Mouse (Mus musculus) ES-E14 (cell line): ENCODE results near the gene Cela3b. TPM values are rescaled to one million over a fixed set of nuclear protein-coding genes. Genes with fewer than 3 reads are reported as not detected.
"Not testable (repeated sequence)": the region's sequence is repeated elsewhere in the genome, so short reads cannot be mapped to it uniquely, and the experiment has no call there.

Source experiments
- DNase-seq: peaks from one replicate; pipeline ENCODE4 v3.0.0-alpha.2; 2013; ENCODE audit warnings: low read depth, low spot score
- H3K27ac ChIP-seq: 2 replicates; pipeline ENCODE4 v1.5.1; 2012; ENCODE audit warnings: low read depth, mild to moderate bottlenecking, low read length, moderate library complexity, mixed read lengths; ENCODE audit not compliant: poor library complexity, insufficient read depth, severe bottlenecking
- H3K36me3 ChIP-seq: 2 replicates; pipeline ENCODE4 v1.6.1; 2012; ENCODE audit warnings: mild to moderate bottlenecking, low read length, moderate library complexity, mixed read lengths; ENCODE audit not compliant: control insufficient read depth, poor library complexity, insufficient read depth, severe bottlenecking
- H3K4me1 ChIP-seq, 2 experiments: fragments of 150-350 bp in 1 of 2; sonication (generic) in 1 of 2; 2 replicates each; pipeline ENCODE4 v1.6.1; 2012; ENCODE audit warnings: low read length in 2 of 2, mild to moderate bottlenecking in 1 of 2, mixed read lengths in 1 of 2; ENCODE audit not compliant: control insufficient read depth in 2 of 2, insufficient read depth in 2 of 2, poor library complexity in 1 of 2
- H3K4me3 ChIP-seq, 2 experiments: fragments of 150-350 bp in 1 of 2; sonication (generic) in 1 of 2; 2 replicates each; pipeline ENCODE4 v1.5.1; 2012; ENCODE audit warnings: low read length in 2 of 2, low read depth in 1 of 2, mild to moderate bottlenecking in 1 of 2, mixed read lengths in 1 of 2; ENCODE audit not compliant: insufficient read depth in 1 of 2, poor library complexity in 1 of 2, severe bottlenecking in 1 of 2
- H3K9ac ChIP-seq: 2 replicates; pipeline ENCODE4 v1.6.1; 2012; ENCODE audit warnings: low read depth, mild to moderate bottlenecking, low read length, mixed read lengths; ENCODE audit not compliant: poor library complexity, insufficient read depth, severe bottlenecking
- H3K9me3 ChIP-seq: fragments of 150-350 bp; sonication (generic); 2 replicates; pipeline ENCODE4 v1.6.1; 2012; ENCODE audit warnings: low read depth, mild to moderate bottlenecking, low read length; ENCODE audit not compliant: control insufficient read depth, insufficient read depth
- CHD2 ChIP-seq: IDR thresholded peaks from 2 replicates; pipeline ENCODE4 v1.6.1; 2014; ENCODE audit warnings: mild to moderate bottlenecking, low read depth, low read length, inconsistent platforms
- HCFC1 ChIP-seq: IDR thresholded peaks from 2 replicates; pipeline ENCODE4 v1.6.1; 2012; ENCODE audit warnings: low read length, inconsistent platforms, borderline replicate concordance; ENCODE audit not compliant: insufficient read depth
- MAFK ChIP-seq: IDR thresholded peaks from 2 replicates; pipeline ENCODE4 v1.6.1; 2014; ENCODE audit warnings: mild to moderate bottlenecking, low read depth, low read length, inconsistent platforms; ENCODE audit not compliant: insufficient read depth
- ZC3H11A ChIP-seq: IDR thresholded peaks from 2 replicates; pipeline ENCODE4 v1.6.1; 2012; ENCODE audit warnings: low read depth, mild to moderate bottlenecking, inconsistent platforms, low read length, borderline replicate concordance
- ZNF384 ChIP-seq: IDR thresholded peaks from 2 replicates; pipeline ENCODE4 v1.6.1; 2012; ENCODE audit warnings: low read depth, low read length, inconsistent platforms
- in situ Hi-C, 2 experiments: fragments of 600-800 bp; cut with MboI; formaldehyde crosslinking; loops; one replicate each; pipeline ENCODE4 v1.15.1; 2025; ENCODE audit warnings: low sequenced_read_pairs in 2 of 2, inconsistent platforms in 1 of 2; ENCODE audit not compliant: unreplicated experiment in 2 of 2
- total RNA-seq: library from RNA; depleted of rRNA; stranded (reverse); fragments of 300-350 nt; gene quantifications from 2 replicates; pipeline ENCODE4 v1.2.3, GENCODE M21; 2012

Cela3b gene
- total RNA-seq, 1 experiment = not detected

DNA sequence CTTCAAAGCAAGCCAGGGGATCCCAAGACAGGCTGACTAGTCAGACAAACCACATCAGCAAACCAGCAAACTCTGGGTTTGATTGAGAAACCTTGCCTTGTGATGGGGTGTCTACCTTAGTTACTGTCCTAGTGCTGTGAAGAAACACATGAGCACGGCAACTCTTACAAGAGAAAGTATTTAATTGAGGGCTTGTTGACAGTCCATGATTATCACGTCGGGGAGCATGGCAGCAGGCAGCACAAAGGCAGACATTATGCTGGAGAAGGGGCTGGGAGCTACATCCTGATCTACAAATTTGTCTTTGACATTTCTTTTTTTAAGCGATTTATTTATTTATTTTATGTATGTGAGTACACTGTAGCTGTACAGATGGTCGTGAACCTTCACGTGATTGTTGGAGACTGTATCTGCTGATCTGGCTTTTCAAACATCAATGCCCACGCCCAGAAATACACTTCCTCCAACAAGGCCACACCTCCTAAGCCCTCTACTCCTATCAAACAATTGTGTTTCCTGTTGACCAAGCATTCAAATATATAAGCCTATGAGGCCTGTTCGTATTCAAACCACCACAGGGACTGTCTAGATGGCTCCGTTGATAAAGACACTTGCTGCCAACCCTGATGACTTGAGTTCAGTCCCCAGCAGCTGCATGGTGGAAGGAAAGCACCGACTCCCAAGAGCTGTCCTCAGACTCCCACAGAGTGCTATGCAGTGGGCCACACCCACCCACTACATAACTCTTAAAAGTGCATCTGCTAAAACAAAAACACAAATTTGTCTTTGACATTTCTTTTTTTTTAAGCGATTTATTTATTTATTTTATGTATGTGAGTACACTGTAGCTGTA, 12.4 kb downstream of the Cela3b start:
- H3K4me3 ChIP-seq = no peak overlapping the region
- H3K27ac ChIP-seq = no peak overlapping the region
- no peak overlapping the region for H3K9ac ChIP-seq
- H3K4me1 ChIP-seq = peaks cover 0 to 9% of the 10 kb centered on the region in 2 experiments; a peak in 1 of 4 replicates
- no peak for DNase-seq
- in situ Hi-C loops = no loop called here
- no peaks in the 10 kb centered on the region for H3K36me3 ChIP-seq
- H3K9me3 ChIP-seq = no peaks in the 10 kb centered on the region
- no peak for TF ChIP-seq MAFK
- TF ChIP-seq ZNF384 = no peak
- no peak for TF ChIP-seq ZC3H11A
- no peak for TF ChIP-seq HCFC1
- TF ChIP-seq CHD2 = no peak

DNA sequence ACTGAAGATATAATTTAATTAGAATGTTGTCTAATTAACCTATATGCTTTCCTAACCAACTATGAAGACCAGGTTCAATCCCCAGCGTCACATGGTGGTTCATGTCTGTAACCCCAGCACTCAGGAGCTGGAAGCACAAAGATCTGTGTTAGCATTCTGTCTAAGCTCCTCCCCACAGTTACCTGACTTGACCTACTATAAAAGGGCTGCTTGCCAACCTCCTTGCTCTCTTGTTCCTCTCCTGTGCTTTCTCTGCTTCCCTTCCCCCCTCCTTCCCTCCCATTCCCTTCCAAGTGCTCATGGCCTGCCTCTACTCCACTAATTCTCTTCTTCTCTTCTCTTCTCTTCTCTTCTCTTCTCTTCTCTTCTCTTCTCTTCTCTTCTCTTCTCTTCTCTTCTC, 15.4 kb downstream of the Cela3b start:
- H3K4me1 ChIP-seq = peaks cover 0 to 9% of the 10 kb centered on the region in 2 experiments; a peak in 1 of 4 replicates
- in situ Hi-C loops = no loop called here
- no peak for TF ChIP-seq ZNF384
- no peak for TF ChIP-seq MAFK
- TF ChIP-seq CHD2 = no peak
- no peak for TF ChIP-seq HCFC1
- H3K27ac ChIP-seq = no peak overlapping the region
- H3K36me3 ChIP-seq = no peaks in the 10 kb centered on the region
- DNase-seq = no peak
- no peak overlapping the region for H3K9ac ChIP-seq
- no peak overlapping the region for H3K4me3 ChIP-seq
- H3K9me3 ChIP-seq = no peaks in the 10 kb centered on the region

DNA sequence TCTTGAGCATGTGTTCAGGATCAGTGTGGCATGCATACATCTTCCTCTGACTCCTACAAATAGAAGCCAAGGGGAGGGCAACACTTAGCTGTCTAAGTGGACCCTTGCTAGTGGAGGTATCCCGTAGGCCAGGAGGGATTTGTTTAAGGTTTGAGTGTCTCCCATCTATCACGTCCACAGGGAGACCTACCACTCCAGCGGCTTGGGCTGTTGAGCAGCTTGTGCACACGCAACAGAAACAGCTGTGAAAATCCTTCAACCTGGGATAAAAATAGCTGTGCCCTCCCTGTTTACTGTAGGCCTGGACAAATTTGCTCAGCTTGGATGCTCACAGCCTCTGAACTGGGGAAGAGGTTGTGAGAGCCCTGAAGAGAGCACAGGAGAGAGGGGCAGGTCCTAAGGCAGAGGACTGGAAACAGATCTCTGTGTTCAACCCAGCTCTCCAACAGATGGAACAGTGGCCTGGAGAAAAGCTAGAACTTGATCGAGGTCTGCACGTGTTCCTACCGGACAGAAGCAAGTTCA, 18.1 kb downstream of the Cela3b start:
- H3K27ac ChIP-seq, in situ Hi-C loops, H3K9me3 ChIP-seq, H3K4me3 ChIP-seq, H3K4me1 ChIP-seq, H3K36me3 ChIP-seq, H3K9ac ChIP-seq, DNase-seq: not testable (repeated sequence)

DNA sequence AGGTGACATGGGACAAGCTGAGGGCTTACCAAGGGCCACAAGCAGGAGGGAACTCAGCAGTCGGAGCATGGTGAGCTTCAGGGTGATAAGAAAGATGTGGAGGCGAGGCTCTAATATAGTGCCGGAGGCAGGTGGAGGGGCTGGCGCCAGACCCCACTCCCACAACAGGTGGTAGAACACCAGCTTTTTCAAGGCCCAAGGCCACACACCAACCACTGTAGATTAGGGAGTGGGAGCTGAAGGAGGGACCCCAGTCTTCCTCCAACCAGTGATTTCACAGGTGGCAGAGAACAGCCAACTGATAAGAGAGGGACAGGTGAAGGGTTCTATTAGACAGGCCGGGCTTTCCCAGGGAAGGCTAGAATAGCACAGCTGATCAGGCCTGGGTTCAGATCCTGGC, 20.6 kb downstream of the Cela3b start, which contains the start of gene Cela3a:
Gene Cela3a (minus strand): TSS at position 101 of the 400 bp plus-strand sequence.
- no peak for TF ChIP-seq MAFK
- no peak for TF ChIP-seq HCFC1
- no peak for TF ChIP-seq ZNF384
- TF ChIP-seq CHD2 = no peak
- no peak for TF ChIP-seq ZC3H11A
- Histone ChIP-seq H3K36me3 (no peaks in the 10 kb centered on the region), H3K9me3 (no peaks in the 10 kb centered on the region), H3K4me3 (no peak within 1 kb of the TSS), H3K9ac (no peak within 1 kb of the TSS), H3K4me1 (no peaks in the 10 kb centered on the region), H3K27ac (no peak within 1 kb of the TSS)
- no peak for DNase-seq
- in situ Hi-C loops = no loop called here

DNA sequence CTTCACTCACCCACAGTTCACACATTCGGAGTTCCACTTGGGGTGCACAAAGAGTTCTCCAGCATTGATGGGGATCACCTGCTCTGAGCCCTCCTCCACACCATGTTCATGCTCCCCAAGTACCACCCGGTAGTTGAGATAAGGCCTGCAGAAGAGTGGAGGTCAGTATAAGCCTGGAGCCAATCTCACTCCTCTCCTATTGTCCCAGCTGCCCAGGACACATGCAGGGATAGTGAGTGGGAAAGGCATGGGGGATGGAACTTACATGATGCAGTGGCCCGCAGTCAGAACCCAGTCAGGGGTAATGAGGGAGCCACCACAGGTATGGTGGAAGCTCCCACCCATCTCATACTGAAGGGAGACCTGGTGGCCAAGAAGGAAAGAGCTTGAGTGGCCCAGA, 24.8 kb downstream of the Cela3b start:
- in situ Hi-C loops = no loop called here
- H3K36me3 ChIP-seq = no peaks in the 10 kb centered on the region
- H3K4me1 ChIP-seq = no peaks in the 10 kb centered on the region
- no peaks in the 10 kb centered on the region for H3K9me3 ChIP-seq
- H3K4me3 ChIP-seq = no peak overlapping the region
- TF ChIP-seq ZC3H11A (no peak), ZNF384 (no peak), MAFK (no peak), HCFC1 (no peak), CHD2 (no peak)
- H3K27ac ChIP-seq = no peak overlapping the region
- DNase-seq = no peak
- no peak overlapping the region for H3K9ac ChIP-seq
